In genomic region chr11:121010044-121010755, GRCm38 (mm10) we compare ENCODE assay signal across 24 mouse cellular contexts. TPM values are rescaled to one million over a fixed set of nuclear protein-coding genes. Genes with fewer than 3 reads are reported as not detected.
"Had no signal": no experiment of that assay in that cellular context is flagged by ENCODE, and none has a peak within 500 bp of the region (broad histone marks: within the 10 kb centered on the region; RNA-seq: fewer than 3 reads in every experiment).

No protein-coding gene starts in this region.

- H3K36me3 ChIP-seq: limb, embryonic 10.5 days; limb, embryonic 13.5 days; midbrain, embryonic 12.5 days; midbrain, embryonic 15.5 days; neural tube, embryonic 13.5 days had no signal

- H3K27ac ChIP-seq: layer of hippocampus, adult 2 months; limb, embryonic 10.5 days; limb, embryonic 13.5 days; midbrain, embryonic 12.5 days; midbrain, embryonic 15.5 days; neural tube, embryonic 13.5 days had no signal

- H3K9ac ChIP-seq: limb, embryonic 13.5 days; lung, embryonic 14.5 days; midbrain, embryonic 12.5 days; midbrain, embryonic 15.5 days; neural tube, embryonic 13.5 days had no signal

- H3K4me3 ChIP-seq: layer of hippocampus, adult 2 months; limb, embryonic 10.5 days; limb, embryonic 13.5 days; midbrain, embryonic 12.5 days; midbrain, embryonic 15.5 days; neural tube, embryonic 13.5 days had no signal

- H3K4me1 ChIP-seq: midbrain, embryonic 12.5 days; midbrain, embryonic 15.5 days; neural tube, embryonic 13.5 days had no signal

- H3K4me2 ChIP-seq: limb, embryonic 13.5 days; lung, embryonic 14.5 days; midbrain, embryonic 12.5 days; midbrain, embryonic 15.5 days; neural tube, embryonic 13.5 days had no signal

- H3K9me3 ChIP-seq: limb, embryonic 10.5 days; limb, embryonic 13.5 days; midbrain, embryonic 12.5 days; midbrain, embryonic 15.5 days; neural tube, embryonic 13.5 days had no signal

- H3K27me3 ChIP-seq: limb, embryonic 13.5 days; midbrain, embryonic 15.5 days; neural tube, embryonic 13.5 days had no signal

- DNase-seq: kidney, adult 18-20 months; kidney, adult 9 months; kidney, postnatal 14 days; kidney, postnatal 4 days; layer of hippocampus, adult 9-11 months; lung, embryonic 14.5 days; lung, postnatal 36 days; thymus, adult 18-20 months; thymus, postnatal 36 days had no signal

- ATAC-seq: lung, postnatal 0 days; midbrain, embryonic 15.5 days had no signal

RNA-seq across cellular contexts. Expression of gene Cd7, which starts 29.0 kb away (rescaled TPM):
- total RNA-seq: layer of hippocampus, adult 2 months; layer of hippocampus, postnatal 25 days had no signal
- polyA plus RNA-seq: limb, embryonic 10.5 days; limb, embryonic 13.5 days; lung, embryonic 14.5 days; midbrain, embryonic 12.5 days; midbrain, embryonic 15.5 days had no signal

RNA-seq across cellular contexts. Expression of gene Sectm1b, which starts 53.2 kb away (rescaled TPM):
- total RNA-seq: layer of hippocampus, adult 2 months; layer of hippocampus, postnatal 25 days; left cerebral cortex, adult 18-20 months; left cerebral cortex, postnatal 25 days; liver, adult 2 months; neutrophil, adult 5-6 weeks had no signal
- polyA plus RNA-seq: limb, embryonic 10.5 days; limb, embryonic 13.5 days; lung, embryonic 14.5 days; midbrain, embryonic 12.5 days; midbrain, embryonic 15.5 days; neural tube, embryonic 13.5 days; spleen, adult 2 months; testis, adult 2 months; urinary bladder, adult 2 months had no signal
